Mouse (Mus musculus) limb, embryonic 11.5 days (tissue): ENCODE data around the gene Krtap5-1. TPM values are rescaled to one million over a fixed set of nuclear protein-coding genes. Genes with fewer than 3 reads are reported as not detected.
"Not testable (repeated sequence)": the region's sequence is repeated elsewhere in the genome, so short reads cannot be mapped to it uniquely, and the experiment has no call there.

Experiments
- ATAC-seq: fragments of 200-750 bp; cut with Nextera tagmentation; 2 replicates; pipeline ENCODE4 v1.8.0; 2017; ENCODE audit warnings: low read depth; ENCODE audit not compliant: insufficient number of reproducible peaks, low FRiP score, low TSS enrichment
- DNase-seq: peaks from one replicate; pipeline ENCODE4 v3.0.0-alpha.2; 2015; ENCODE audit warnings: low spot score
- H3K27ac ChIP-seq: fragments of 300-500 bp; sonication (generic); replicated peaks from 2 replicates; pipeline ENCODE4 v1.5.1; 2014; ENCODE audit warnings: low read depth, mild to moderate bottlenecking, low read length
- H3K27me3 ChIP-seq: fragments of 300-500 bp; sonication (generic); 2 replicates; pipeline ENCODE4 v1.6.1; 2014; ENCODE audit warnings: mild to moderate bottlenecking, low read length, mixed read lengths; ENCODE audit not compliant: control insufficient read depth, insufficient read depth
- H3K36me3 ChIP-seq: fragments of 300-500 bp; sonication (generic); 2 replicates; pipeline ENCODE4 v1.6.1; 2014; ENCODE audit warnings: mild to moderate bottlenecking, low read length, moderate library complexity, mixed read lengths; ENCODE audit not compliant: control insufficient read depth, insufficient read depth
- H3K4me1 ChIP-seq: fragments of 300-500 bp; sonication (generic); 2 replicates; pipeline ENCODE4 v1.6.1; 2014; ENCODE audit warnings: low read length, mixed read lengths; ENCODE audit not compliant: control insufficient read depth, insufficient read depth
- H3K4me2 ChIP-seq: fragments of 300-500 bp; sonication (generic); 2 replicates; pipeline ENCODE4 v1.6.1; 2014; ENCODE audit warnings: low read depth, mild to moderate bottlenecking, moderate library complexity; ENCODE audit not compliant: severe bottlenecking
- H3K4me3 ChIP-seq: fragments of 300-500 bp; sonication (generic); 2 replicates; pipeline ENCODE4 v1.5.1; 2014; ENCODE audit warnings: low read depth, low read length
- H3K9ac ChIP-seq: fragments of 300-500 bp; sonication (generic); 2 replicates; pipeline ENCODE4 v1.6.1; 2014; ENCODE audit warnings: mild to moderate bottlenecking, low read length
- H3K9me3 ChIP-seq: fragments of 300-500 bp; sonication (generic); 2 replicates; pipeline ENCODE4 v1.6.1; 2016; ENCODE audit warnings: low read length; ENCODE audit not compliant: control insufficient read depth
- WGBS: fragments of 180-500 bp; shearing (Covaris S2); extraction: QIAGEN DNeasy Blood & Tissue Kit; methylation state at CpG from one replicate; pipeline ENCODE4 v1.1.7; 2014; 5-methylcytosine and 5-hydroxymethylcytosine counted together
- polyA plus RNA-seq: library from polyadenylated mRNA; unstranded; fragments of >200 nt; fragmentation: Nextera tagmentation; extraction: Ambion mirVana; gene quantifications from 2 replicates; pipeline ENCODE4 v1.2.1, GENCODE M21; 2014

The Krtap5-1 gene
- polyA plus RNA-seq, 1 experiment from 2014 or later, result not detected

GRCm38 (mm10) chr7:142317216-142317615 lies 20.3 kb upstream of the Krtap5-1 start:
- no peak overlapping the region for H3K4me3 ChIP-seq
- ATAC-seq (no peak), DNase-seq (no peak)
- no peaks in the 10 kb centered on the region for H3K27me3 ChIP-seq
- no peaks in the 10 kb centered on the region for H3K36me3 ChIP-seq
- H3K9ac ChIP-seq, result 0 out of 2 replicates have a peak overlapping the region, but pooled peaks have one; percentile 4
- 42% methylated on average over 5 of the region's 5 CpGs for WGBS
- no peaks in the 10 kb centered on the region for H3K9me3 ChIP-seq
- no peak overlapping the region for H3K4me2 ChIP-seq
- H3K27ac ChIP-seq, result no peak overlapping the region
- peaks cover 8% of the 10 kb centered on the region; the same call in 1 of the 2 replicates for H3K4me1 ChIP-seq

GRCm38 (mm10) chr7:142316558-142316957 lies 19.6 kb upstream of the Krtap5-1 start:
- no peak overlapping the region for H3K4me3 ChIP-seq
- no peak overlapping the region for H3K4me2 ChIP-seq
- ATAC-seq (0 out of 2 replicates have a peak, but pooled peaks have one; percentile 70), DNase-seq (peak; percentile 72)
- no peak overlapping the region for H3K27ac ChIP-seq
- no peaks in the 10 kb centered on the region for H3K9me3 ChIP-seq
- H3K27me3 ChIP-seq, result no peaks in the 10 kb centered on the region
- H3K9ac ChIP-seq, result no peak overlapping the region
- H3K4me1 ChIP-seq, result peaks cover 8% of the 10 kb centered on the region; the same call in 1 of the 2 replicates
- H3K36me3 ChIP-seq, result no peaks in the 10 kb centered on the region
- 31% methylated on average over 6 of the region's 6 CpGs for WGBS

GRCm38 (mm10) chr7:142314600-142315285 lies 17.8 kb upstream of the Krtap5-1 start:
- Histone ChIP-seq H3K27ac (no peak overlapping the region), H3K9ac (no peak overlapping the region), H3K27me3 (no peaks in the 10 kb centered on the region), H3K4me2 (no peak overlapping the region), H3K4me1 (peaks cover 2% of the 10 kb centered on the region; the same call in 1 of the 2 replicates), H3K4me3 (no peak overlapping the region), H3K36me3 (no peaks in the 10 kb centered on the region), H3K9me3 (no peaks in the 10 kb centered on the region)
- WGBS, result 59% methylated on average over 5 of the region's 5 CpGs
- ATAC-seq, result no peak
- DNase-seq, result no peak

GRCm38 (mm10) chr7:142303929-142304328 lies 7.0 kb upstream of the Krtap5-1 start:
- WGBS, result 93% methylated on average over 1 of the region's 1 CpGs
- H3K4me3 ChIP-seq, H3K27ac ChIP-seq, H3K4me2 ChIP-seq, H3K9ac ChIP-seq, ATAC-seq, H3K4me1 ChIP-seq, DNase-seq, H3K27me3 ChIP-seq, H3K9me3 ChIP-seq, H3K36me3 ChIP-seq: not testable (repeated sequence)

- no peak within 1 kb of the TSS for H3K4me3 ChIP-seq
- no peak for DNase-seq
- H3K4me1 ChIP-seq, result no peaks in the 10 kb centered on the region
- H3K27ac ChIP-seq, result no peak within 1 kb of the TSS
- H3K9me3 ChIP-seq, result no peaks in the 10 kb centered on the region
- no peaks in the 10 kb centered on the region for H3K36me3 ChIP-seq
- no peak within 1 kb of the TSS for H3K9ac ChIP-seq
- no peak for ATAC-seq
- WGBS, result 56% methylated on average over 3 of the region's 3 CpGs
- H3K4me2 ChIP-seq, result no peak within 1 kb of the TSS
- H3K27me3 ChIP-seq, result no peaks in the 10 kb centered on the region
Observed at GRCm38 (mm10) chr7:142303249-142303648, 6.3 kb upstream of the Krtap5-1 start, which contains the start of gene Krtap5-4. Gene Krtap5-4 (plus strand): TSS chr7:142303549.

- H3K36me3 ChIP-seq, H3K27me3 ChIP-seq, H3K9ac ChIP-seq, H3K9me3 ChIP-seq, DNase-seq, H3K4me1 ChIP-seq, ATAC-seq, H3K27ac ChIP-seq, H3K4me3 ChIP-seq, H3K4me2 ChIP-seq: not testable (repeated sequence)
- 15% methylated on average over 4 of the region's 4 CpGs for WGBS
Observed at GRCm38 (mm10) chr7:142296108-142296507, 810 bp downstream of the Krtap5-1 start.

GRCm38 (mm10) chr7:142295418-142295817 lies 1.5 kb downstream of the Krtap5-1 start:
- ATAC-seq (no peak), DNase-seq (no peak)
- no peaks in the 10 kb centered on the region for H3K36me3 ChIP-seq
- no peak overlapping the region for H3K27ac ChIP-seq
- no peak overlapping the region for H3K9ac ChIP-seq
- no peaks in the 10 kb centered on the region for H3K27me3 ChIP-seq
- H3K9me3 ChIP-seq, result no peaks in the 10 kb centered on the region
- no peak overlapping the region for H3K4me2 ChIP-seq
- no peak overlapping the region for H3K4me3 ChIP-seq
- no peaks in the 10 kb centered on the region for H3K4me1 ChIP-seq

GRCm38 (mm10) chr7:142293851-142294250 lies 3.1 kb downstream of the Krtap5-1 start:
- not testable (repeated sequence) for H3K4me3 ChIP-seq, H3K4me1 ChIP-seq, H3K27ac ChIP-seq, H3K36me3 ChIP-seq, H3K9me3 ChIP-seq, H3K27me3 ChIP-seq, H3K4me2 ChIP-seq, H3K9ac ChIP-seq, ATAC-seq
- DNase-seq, result peak; percentile 61
- 0% methylated on average over 2 of the region's 2 CpGs for WGBS
